19 mouse cellular contexts compared by ENCODE assay signal in genomic region chr10:91967570-91968310, GRCm38 (mm10).
DNase-seq lines count a peak whose midpoint lies in the region; ATAC-seq and TF ChIP-seq lines count a peak whose summit lies in the region.
"Had no signal": no experiment of that assay in that cellular context is flagged by ENCODE, and none has a peak within 500 bp of the region (broad histone marks: within the 10 kb centered on the region; RNA-seq: fewer than 3 reads in every experiment).

No protein-coding gene starts in this region.

- no peaks in the 10 kb centered on the region for H3K9me3 ChIP-seq in neural tube, embryonic 11.5 days (ENCODE audit: control insufficient read depth, low read length)
- no peaks in the 10 kb centered on the region for H3K9me3 ChIP-seq in neural tube, embryonic 15.5 days (replicated peaks)
- H3K9me3 ChIP-seq in forebrain, embryonic 13.5 days (replicated peaks) = no peaks in the 10 kb centered on the region
- H3K9me3 ChIP-seq in midbrain, embryonic 10.5 days (replicated peaks) = no peaks in the 10 kb centered on the region
- H3K9me3 ChIP-seq in midbrain, postnatal 0 days (ENCODE audit: low read length) = no peaks in the 10 kb centered on the region
- H3K9me3 ChIP-seq: limb, embryonic 10.5 days had no signal

- H3K27ac ChIP-seq in neural tube, embryonic 11.5 days (ENCODE audit: low read depth, low read length) = no peak overlapping the region
- no peak overlapping the region for H3K27ac ChIP-seq in neural tube, embryonic 15.5 days (replicated peaks)
- peak overlapping the region; percentile 57 for H3K27ac ChIP-seq in forebrain, embryonic 13.5 days
- peak overlapping the region; percentile 61; the same call in 1 of the 2 replicates for H3K27ac ChIP-seq in midbrain, embryonic 10.5 days (replicated peaks)
- no peak overlapping the region for H3K27ac ChIP-seq in midbrain, postnatal 0 days (ENCODE audit: low read depth, low read length)
- H3K27ac ChIP-seq: kidney, postnatal 0 days; layer of hippocampus, adult 2 months; left cerebral cortex, adult 2 months; limb, embryonic 10.5 days had no signal

- H3K27me3 ChIP-seq in neural tube, embryonic 11.5 days (ENCODE audit: control insufficient read depth, insufficient read depth, low read length) = no peaks in the 10 kb centered on the region
- H3K27me3 ChIP-seq in neural tube, embryonic 15.5 days (replicated peaks) = no peaks in the 10 kb centered on the region
- H3K27me3 ChIP-seq in forebrain, embryonic 13.5 days = no peaks in the 10 kb centered on the region
- H3K27me3 ChIP-seq in midbrain, embryonic 10.5 days (ENCODE audit: low read depth, poor library complexity, severe bottlenecking) = no peaks in the 10 kb centered on the region
- H3K27me3 ChIP-seq in midbrain, postnatal 0 days (ENCODE audit: insufficient read depth, low read length) = no peaks in the 10 kb centered on the region

- no peaks in the 10 kb centered on the region for H3K4me1 ChIP-seq in neural tube, embryonic 11.5 days (ENCODE audit: control insufficient read depth, insufficient read depth, low read length)
- 0 out of 2 replicates have a peak, but pooled peaks cover 4% of the 10 kb centered on the region for H3K4me1 ChIP-seq in neural tube, embryonic 15.5 days
- peaks cover 10% of the 10 kb centered on the region; the same call in 1 of the 2 replicates for H3K4me1 ChIP-seq in forebrain, embryonic 13.5 days
- peaks cover 7% of the 10 kb centered on the region for H3K4me1 ChIP-seq in midbrain, embryonic 10.5 days
- H3K4me1 ChIP-seq in midbrain, postnatal 0 days (ENCODE audit: insufficient read depth, low read length) = no peaks in the 10 kb centered on the region
- H3K4me1 ChIP-seq: limb, embryonic 10.5 days had no signal

- no peak overlapping the region for H3K4me2 ChIP-seq in neural tube, embryonic 11.5 days (ENCODE audit: low read depth)
- H3K4me2 ChIP-seq in neural tube, embryonic 15.5 days = no peak overlapping the region
- H3K4me2 ChIP-seq in forebrain, embryonic 13.5 days = peak overlapping the region; percentile 45
- peak overlapping the region; percentile 19; the same call in 1 of the 2 replicates for H3K4me2 ChIP-seq in midbrain, postnatal 0 days (ENCODE audit: low read depth, low read length, poor library complexity, severe bottlenecking)

- no peak overlapping the region for H3K4me3 ChIP-seq in neural tube, embryonic 11.5 days (ENCODE audit: low read depth, low read length)
- no peak overlapping the region for H3K4me3 ChIP-seq in neural tube, embryonic 15.5 days (replicated peaks)
- peak overlapping the region; percentile 1; the same call in 1 of the 2 replicates for H3K4me3 ChIP-seq in forebrain, embryonic 13.5 days
- H3K4me3 ChIP-seq in midbrain, embryonic 10.5 days = no peak overlapping the region
- no peak overlapping the region for H3K4me3 ChIP-seq in midbrain, postnatal 0 days (ENCODE audit: low read depth, low read length)
- H3K4me3 ChIP-seq: layer of hippocampus, adult 2 months; left cerebral cortex, adult 2 months; limb, embryonic 10.5 days had no signal

- no peak overlapping the region for H3K9ac ChIP-seq in neural tube, embryonic 11.5 days (ENCODE audit: low read length)
- no peak overlapping the region for H3K9ac ChIP-seq in neural tube, embryonic 15.5 days (replicated peaks)
- peak overlapping the region; percentile 27; the same call in 1 of the 2 replicates for H3K9ac ChIP-seq in forebrain, embryonic 13.5 days
- no peak overlapping the region; the same call in 1 of the 2 replicates for H3K9ac ChIP-seq in midbrain, postnatal 0 days (replicated peaks; ENCODE audit: low read length, poor library complexity, severe bottlenecking)

- no peak for ATAC-seq in neural tube, embryonic 11.5 days (ENCODE audit: insufficient read depth, low FRiP score, low TSS enrichment)
- no peak for ATAC-seq in neural tube, embryonic 15.5 days (ENCODE audit: low FRiP score)
- peak; percentile 63; the same call in 1 of the 2 replicates for ATAC-seq in forebrain, embryonic 13.5 days
- ATAC-seq in midbrain, postnatal 0 days (ENCODE audit: low FRiP score) = no peak

- WGBS in neural tube, embryonic 11.5 days = 82% methylated on average over 18 of the region's 18 CpGs
- 61% methylated on average over 18 of the region's 18 CpGs for WGBS in neural tube, embryonic 15.5 days
- 27% methylated on average over 18 of the region's 18 CpGs for WGBS in forebrain, embryonic 13.5 days
- WGBS in midbrain, embryonic 10.5 days = 80% methylated on average over 18 of the region's 18 CpGs
- WGBS in midbrain, postnatal 0 days = 45% methylated on average over 18 of the region's 18 CpGs

- DNase-seq in neural tube, embryonic 11.5 days (ENCODE audit: low spot score) = peak; percentile 29
- no peak for DNase-seq in midbrain, embryonic 10.5 days (ENCODE audit: low spot score)
- no peak for DNase-seq in midbrain, postnatal 0 days (ENCODE audit: low spot score)
- DNase-seq in gastrocnemius, postnatal 4 days (ENCODE audit: low spot score in 2 of 2) = no peak
- DNase-seq in cerebellum, postnatal 14 days = no peak
- DNase-seq in gastrocnemius, postnatal 14 days = no peak
- DNase-seq: adrenal gland, postnatal 36 days; B cell, adult 2 months; cerebellum, adult 8-10 months; gastrocnemius, postnatal 10 days; kidney, adult 11 months; lung, adult 18-20 months; thymus, postnatal 25 days had no signal

- no peak for TF ChIP-seq CTCF in midbrain, postnatal 0 days (IDR thresholded peaks at IDR 0.05)

- no peaks in the 10 kb centered on the region for H3K36me3 ChIP-seq in neural tube, embryonic 11.5 days (ENCODE audit: control insufficient read depth, insufficient read depth, low read length)
- H3K36me3 ChIP-seq in neural tube, embryonic 15.5 days = no peaks in the 10 kb centered on the region
- no peaks in the 10 kb centered on the region for H3K36me3 ChIP-seq in forebrain, embryonic 13.5 days (ENCODE audit: poor library complexity, severe bottlenecking)
- no peaks in the 10 kb centered on the region for H3K36me3 ChIP-seq in midbrain, embryonic 10.5 days
- H3K36me3 ChIP-seq in midbrain, postnatal 0 days (ENCODE audit: insufficient read depth, low read length) = no peaks in the 10 kb centered on the region
- H3K36me3 ChIP-seq: limb, embryonic 10.5 days had no signal

- intact Hi-C loops in gastrocnemius, postnatal 14 days (cut with DNase I; ENCODE audit: low total_unique reads) = no loop called here

Comparison
In these comparisons a context has a peak if more than half of its experiments do, and no peak if none do; other contexts are left out.
1. H3K27ac ChIP-seq: peak in forebrain, embryonic 13.5 days (single experiment) and midbrain, embryonic 10.5 days (single experiment); none in neural tube, embryonic 11.5 days (single experiment), neural tube, embryonic 15.5 days (single experiment) and midbrain, postnatal 0 days (single experiment).
2. H3K4me2 ChIP-seq: peak in forebrain, embryonic 13.5 days (single experiment) and midbrain, postnatal 0 days (single experiment); none in neural tube, embryonic 11.5 days (single experiment) and neural tube, embryonic 15.5 days (single experiment).